In the genomic region with DNA sequence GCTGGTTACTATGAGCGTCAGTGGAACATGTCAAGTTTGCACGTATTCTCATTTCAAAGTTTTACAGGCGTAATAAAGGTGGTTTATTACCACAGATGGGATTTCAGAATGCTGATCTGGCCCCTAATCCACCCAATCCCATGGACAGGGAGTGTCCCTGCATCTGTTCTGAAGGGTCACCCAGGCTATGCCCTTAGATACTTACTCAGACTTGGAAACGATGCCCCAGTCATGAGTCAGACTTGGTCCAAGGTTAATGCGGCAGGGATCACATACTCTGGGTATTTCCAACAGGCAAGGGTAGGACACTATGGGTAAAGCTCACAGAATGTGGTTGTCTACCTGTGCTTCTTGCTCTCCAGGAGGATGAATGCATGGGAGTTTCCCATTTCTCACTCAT, we compare ENCODE assay signal across 29 mouse cellular contexts.
DNase-seq lines count a peak whose midpoint lies in the region; ATAC-seq and TF ChIP-seq lines count a peak whose summit lies in the region.
"Had no signal": no experiment of that assay in that cellular context is flagged by ENCODE, and none has a peak within 500 bp of the region (broad histone marks: within the 10 kb centered on the region; RNA-seq: fewer than 3 reads in every experiment).

No protein-coding gene starts in this region.

- H3K9ac ChIP-seq in intestine, postnatal 0 days (ENCODE audit: low read depth, low read length): no peak overlapping the region
- no peak overlapping the region for H3K9ac ChIP-seq in kidney, embryonic 16.5 days (replicated peaks; ENCODE audit: low read length)
- H3K9ac ChIP-seq: embryonic facial prominence, embryonic 15.5 days; forebrain, embryonic 12.5 days; forebrain, postnatal 0 days; heart, embryonic 12.5 days; hindbrain, embryonic 13.5 days; limb, embryonic 15.5 days; liver, embryonic 13.5 days; midbrain, embryonic 13.5 days had no signal

- DNase-seq in adrenal gland, adult (ENCODE audit: inconsistent age in 2 of 2, low spot score in 1 of 2): peak; percentile 73 to 90
- DNase-seq in adrenal gland, postnatal 4 days (ENCODE audit: low spot score in 2 of 2): no peak
- peak; percentile 53 for DNase-seq in adrenal gland, postnatal 14 days
- DNase-seq in kidney, adult 8-10 months: no peak
- DNase-seq: cerebellum, adult 8-10 months; cerebellum, postnatal 25 days; forebrain, postnatal 0 days; gastrocnemius, postnatal 14 days; heart, adult 18-20 months; heart, postnatal 4 days; kidney, adult 2 months; kidney, postnatal 36 days; layer of hippocampus, postnatal 36 days; liver, embryonic 13.5 days; lung, adult 18-20 months; lung, postnatal 4 days had no signal

- ATAC-seq in intestine, postnatal 0 days: peak; percentile 84
- ATAC-seq in cerebellum, adult (ENCODE audit: insufficient number of reproducible peaks, low FRiP score, low TSS enrichment): no peak
- no peak for ATAC-seq in kidney, embryonic 16.5 days (ENCODE audit: low FRiP score, low TSS enrichment)
- ATAC-seq: CD4-positive, CD25-positive, alpha-beta regulatory T cell, adult 4 months; forebrain, postnatal 0 days; lung, postnatal 0 days; midbrain, embryonic 13.5 days had no signal

- no peak overlapping the region for H3K4me2 ChIP-seq in intestine, postnatal 0 days (replicated peaks; ENCODE audit: low read depth)
- no peak overlapping the region for H3K4me2 ChIP-seq in kidney, embryonic 16.5 days (replicated peaks; ENCODE audit: low read depth, low read length)
- H3K4me2 ChIP-seq: embryonic facial prominence, embryonic 15.5 days; forebrain, embryonic 12.5 days; heart, embryonic 12.5 days; hindbrain, embryonic 13.5 days; limb, embryonic 15.5 days; liver, embryonic 13.5 days; midbrain, embryonic 13.5 days had no signal

- H3K27ac ChIP-seq in intestine, postnatal 0 days (ENCODE audit: low read depth, low read length): peak overlapping the region; percentile 58
- no peak overlapping the region for H3K27ac ChIP-seq in kidney, embryonic 16.5 days (ENCODE audit: low read length)
- H3K27ac ChIP-seq: embryonic facial prominence, embryonic 10.5 days; embryonic facial prominence, embryonic 15.5 days; forebrain, embryonic 12.5 days; hindbrain, embryonic 13.5 days; limb, embryonic 10.5 days; limb, embryonic 15.5 days; liver, embryonic 13.5 days; midbrain, embryonic 13.5 days had no signal

- H3K27me3 ChIP-seq in intestine, postnatal 0 days (replicated peaks; ENCODE audit: control insufficient read depth, insufficient read depth, low read length): no peaks in the 10 kb centered on the region
- H3K27me3 ChIP-seq in kidney, embryonic 16.5 days (ENCODE audit: insufficient read depth, low read length): no peaks in the 10 kb centered on the region
- H3K27me3 ChIP-seq: embryonic facial prominence, embryonic 15.5 days; forebrain, embryonic 12.5 days; hindbrain, embryonic 13.5 days; limb, embryonic 15.5 days; liver, embryonic 13.5 days; midbrain, embryonic 13.5 days had no signal

- WGBS in intestine, postnatal 0 days: 38% methylated on average over 5 of the region's 5 CpGs
- 82% methylated on average over 5 of the region's 5 CpGs for WGBS in kidney, embryonic 16.5 days

- H3K4me3 ChIP-seq in intestine, postnatal 0 days (ENCODE audit: low read depth, low read length): no peak overlapping the region
- H3K4me3 ChIP-seq in kidney, embryonic 16.5 days (ENCODE audit: low read length): no peak overlapping the region
- H3K4me3 ChIP-seq: embryonic facial prominence, embryonic 10.5 days; embryonic facial prominence, embryonic 15.5 days; forebrain, embryonic 12.5 days; heart, embryonic 12.5 days; hindbrain, embryonic 13.5 days; limb, embryonic 10.5 days; limb, embryonic 15.5 days; liver, embryonic 13.5 days; midbrain, embryonic 13.5 days had no signal

- peaks cover 10% of the 10 kb centered on the region for H3K4me1 ChIP-seq in intestine, postnatal 0 days (replicated peaks; ENCODE audit: control insufficient read depth, insufficient read depth, low read length)
- peaks cover 17% of the 10 kb centered on the region for H3K4me1 ChIP-seq in kidney, embryonic 16.5 days (ENCODE audit: insufficient read depth, low read length)
- H3K4me1 ChIP-seq: embryonic facial prominence, embryonic 15.5 days; forebrain, embryonic 12.5 days; heart, embryonic 12.5 days; limb, embryonic 15.5 days; midbrain, embryonic 13.5 days had no signal

- no peak for TF ChIP-seq CTCF in intestine, postnatal 0 days (IDR thresholded peaks at IDR 0.05; ENCODE audit: low read depth)

- no peaks in the 10 kb centered on the region for H3K9me3 ChIP-seq in intestine, postnatal 0 days (ENCODE audit: control insufficient read depth)
- H3K9me3 ChIP-seq in kidney, embryonic 16.5 days (ENCODE audit: low read length): no peaks in the 10 kb centered on the region
- H3K9me3 ChIP-seq: embryonic facial prominence, embryonic 10.5 days; embryonic facial prominence, embryonic 15.5 days; forebrain, embryonic 12.5 days; heart, embryonic 12.5 days; hindbrain, embryonic 13.5 days; limb, embryonic 10.5 days; limb, embryonic 15.5 days; liver, embryonic 13.5 days; midbrain, embryonic 13.5 days had no signal

- no peaks in the 10 kb centered on the region for H3K36me3 ChIP-seq in intestine, postnatal 0 days (ENCODE audit: control insufficient read depth, insufficient read depth)
- H3K36me3 ChIP-seq in kidney, embryonic 16.5 days (ENCODE audit: insufficient read depth, low read length): no peaks in the 10 kb centered on the region
- H3K36me3 ChIP-seq: embryonic facial prominence, embryonic 10.5 days; embryonic facial prominence, embryonic 15.5 days; forebrain, embryonic 12.5 days; heart, embryonic 12.5 days; hindbrain, embryonic 13.5 days; limb, embryonic 10.5 days; limb, embryonic 15.5 days; liver, embryonic 13.5 days; midbrain, embryonic 13.5 days had no signal

Comparison
In these comparisons a context has a peak if more than half of its experiments do, and no peak if none do; other contexts are left out.
1. DNase-seq: peak in adrenal gland, adult (2 of 2) and adrenal gland, postnatal 14 days (single experiment); none in adrenal gland, postnatal 4 days (0 of 2) and kidney, adult 8-10 months (0 of 2).